23 mouse cellular contexts compared by ENCODE assay signal in the genomic region with DNA sequence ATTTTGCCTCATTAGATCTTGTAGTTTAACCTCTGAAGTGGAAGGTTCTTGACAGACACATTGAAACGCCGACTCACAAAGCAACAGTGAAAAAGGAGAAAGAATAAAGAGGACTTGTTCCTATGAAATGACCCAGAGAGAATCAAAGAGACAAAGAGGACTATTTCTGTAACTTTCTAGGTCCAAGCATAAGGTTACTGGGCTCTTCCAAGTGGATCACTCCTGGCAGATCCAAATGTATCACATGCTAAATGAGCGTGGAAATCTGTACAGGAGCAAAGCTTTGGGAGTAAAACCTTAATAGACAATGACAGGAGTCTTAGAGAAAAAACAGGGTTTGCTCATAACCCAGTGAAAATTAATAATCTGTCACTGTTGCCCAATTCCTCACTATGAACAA.
"Had no signal": no experiment of that assay in that cellular context is flagged by ENCODE, and none has a peak within 500 bp of the region (broad histone marks: within the 10 kb centered on the region; RNA-seq: fewer than 3 reads in every experiment).

No protein-coding gene starts in this region.

- H3K4me1 ChIP-seq: kidney, embryonic 15.5 days; limb, embryonic 12.5 days; limb, embryonic 15.5 days; neural tube, embryonic 13.5 days had no signal

- H3K4me2 ChIP-seq: kidney, embryonic 15.5 days; limb, embryonic 12.5 days; limb, embryonic 15.5 days; liver, embryonic 11.5 days; lung, embryonic 14.5 days; midbrain, embryonic 12.5 days; neural tube, embryonic 13.5 days had no signal

- H3K27ac ChIP-seq: kidney, embryonic 15.5 days; left cerebral cortex, adult 2 months; limb, embryonic 12.5 days; limb, embryonic 15.5 days; liver, embryonic 14.5 days; macrophage; midbrain, embryonic 12.5 days; neural tube, embryonic 13.5 days had no signal

- H3K36me3 ChIP-seq: kidney, embryonic 15.5 days; limb, embryonic 12.5 days; limb, embryonic 15.5 days; midbrain, embryonic 12.5 days; neural tube, embryonic 13.5 days had no signal

- H3K27me3 ChIP-seq: kidney, embryonic 15.5 days; limb, embryonic 12.5 days; limb, embryonic 15.5 days; midbrain, embryonic 12.5 days; neural tube, embryonic 13.5 days had no signal

- H3K9me3 ChIP-seq: kidney, embryonic 15.5 days; limb, embryonic 12.5 days; limb, embryonic 15.5 days; midbrain, embryonic 12.5 days; neural tube, embryonic 13.5 days had no signal

- DNase-seq: kidney, adult 11 months; kidney, adult 8-10 months; kidney, postnatal 10 days; kidney, postnatal 36 days; layer of hippocampus, postnatal 36 days; liver, postnatal 0 days; lung, embryonic 14.5 days; right cerebral cortex, postnatal 25 days; spleen, adult 18-20 months; thymus, adult 18-20 months; thymus, postnatal 36 days had no signal

- H3K4me3 ChIP-seq: kidney, embryonic 15.5 days; left cerebral cortex, adult 2 months; limb, embryonic 12.5 days; limb, embryonic 15.5 days; midbrain, embryonic 12.5 days; myocyte; neural tube, embryonic 13.5 days had no signal

- H3K9ac ChIP-seq: kidney, embryonic 15.5 days; limb, embryonic 12.5 days; limb, embryonic 15.5 days; liver, embryonic 14.5 days; liver, postnatal 0 days; lung, embryonic 14.5 days; midbrain, embryonic 12.5 days; neural tube, embryonic 13.5 days had no signal

- ATAC-seq: liver, postnatal 0 days; lung, postnatal 0 days; midbrain, embryonic 16.5 days had no signal
